ENCODE assay signal across 8 mouse cellular contexts in the genomic region with DNA sequence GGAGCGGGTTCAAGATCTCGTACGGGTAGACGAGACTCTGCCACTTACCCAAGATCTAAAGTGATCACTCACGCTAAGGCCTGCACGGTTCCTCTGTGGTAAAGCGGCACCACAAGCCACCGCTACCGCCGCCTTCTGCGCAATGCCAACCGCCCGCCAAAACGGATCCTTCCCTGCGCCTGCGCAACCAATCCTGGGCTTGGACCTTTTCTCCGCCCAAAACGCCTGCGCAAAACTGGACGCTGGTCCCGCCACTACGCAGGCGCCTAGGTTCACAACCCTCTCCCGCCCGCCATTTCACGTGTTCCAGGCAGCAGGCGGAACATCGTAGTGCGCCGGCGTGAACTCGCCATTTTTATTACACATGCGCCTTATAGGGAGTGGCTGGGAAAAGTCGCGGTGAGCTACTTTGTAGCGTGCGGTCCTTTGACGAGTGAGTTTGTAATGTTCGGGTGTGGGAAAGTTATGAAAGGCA. TPM values are rescaled to one million over a fixed set of nuclear protein-coding genes. Genes with fewer than 3 reads are reported as not detected.
DNase-seq lines count a peak whose midpoint lies in the region; ATAC-seq and TF ChIP-seq lines count a peak whose summit lies in the region.

A gene (minus strand): TSS at position 132 of the 475 bp plus-strand sequence.

- H3K9me3 ChIP-seq in hindbrain, embryonic 10.5 days, result no peaks in the 10 kb centered on the region
- no peaks in the 10 kb centered on the region for H3K9me3 ChIP-seq in lung, postnatal 0 days (ENCODE audit: low read length)

- H3K4me2 ChIP-seq in lung, postnatal 0 days (replicated peaks; ENCODE audit: low read depth, low read length), result peak within 1 kb of the TSS; percentile 56

- DNase-seq in MEL-GATA-1-ER (ENCODE audit: extremely low read depth, low read depth), result peak; percentile 68
- DNase-seq in cerebellum, adult 9-10 months, result peak; percentile 99
- peak; percentile 97 for DNase-seq in hindbrain, embryonic 10.5 days (ENCODE audit: low spot score)
- peak; percentile 99 for DNase-seq in layer of hippocampus, adult 9-11 months
- peak; percentile 100 for DNase-seq in lung, postnatal 0 days (ENCODE audit: low spot score)
- DNase-seq in ovary, postnatal 14 days (ENCODE audit: low spot score), result peak; percentile 93
- DNase-seq in thymus, postnatal 14 days, result peak; percentile 95

- WGBS in hindbrain, embryonic 10.5 days, result under 1% methylated on average over 39 of the region's 39 CpGs
- WGBS in lung, postnatal 0 days, result under 1% methylated on average over 39 of the region's 39 CpGs

- H3K4me3 ChIP-seq in hindbrain, embryonic 10.5 days, result peak within 1 kb of the TSS; percentile 82
- H3K4me3 ChIP-seq in lung, postnatal 0 days (ENCODE audit: low read depth, low read length), result peak within 1 kb of the TSS; percentile 69

- H3K27ac ChIP-seq in hindbrain, embryonic 10.5 days, result peak within 1 kb of the TSS; percentile 98
- H3K27ac ChIP-seq in lung, postnatal 0 days (ENCODE audit: low read length), result peak within 1 kb of the TSS; percentile 94

- H3K9ac ChIP-seq in lung, postnatal 0 days (replicated peaks; ENCODE audit: low read depth), result peak within 1 kb of the TSS; percentile 72

- peaks cover 60% of the 10 kb centered on the region for H3K36me3 ChIP-seq in hindbrain, embryonic 10.5 days
- H3K36me3 ChIP-seq in lung, postnatal 0 days (ENCODE audit: insufficient read depth, low read length), result peaks cover 7% of the 10 kb centered on the region; the same call in 1 of the 2 replicates

- H3K4me1 ChIP-seq in hindbrain, embryonic 10.5 days (replicated peaks), result peaks cover 35% of the 10 kb centered on the region
- no peaks in the 10 kb centered on the region for H3K4me1 ChIP-seq in lung, postnatal 0 days (ENCODE audit: insufficient read depth, low read depth, low read length)

- TF ChIP-seq CTCF in lung, postnatal 0 days (IDR thresholded peaks at IDR 0.05), result peak; percentile 26

- no peak for TF ChIP-seq EP300 in lung, postnatal 0 days (IDR thresholded peaks at IDR 0.05)

- peak; percentile 81 for ATAC-seq in frontal cortex, adult (ENCODE audit: low TSS enrichment)
- ATAC-seq in lung, postnatal 0 days, result peak; percentile 94

- H3K27me3 ChIP-seq in hindbrain, embryonic 10.5 days (ENCODE audit: insufficient read depth, poor library complexity, severe bottlenecking), result no peaks in the 10 kb centered on the region
- H3K27me3 ChIP-seq in lung, postnatal 0 days (replicated peaks; ENCODE audit: insufficient read depth, low read length), result no peaks in the 10 kb centered on the region

RNA-seq across cellular contexts. Expression of the gene that starts here (rescaled TPM):
- 157 and 186 TPM in 2 replicates for polyA plus RNA-seq in hindbrain, embryonic 10.5 days (2016; fragmentation: Nextera tagmentation; extraction: Ambion mirVana)
- polyA plus RNA-seq in lung, postnatal 0 days (2015; fragmentation: Nextera tagmentation; extraction: Ambion mirVana), result 27.8 and 29.4 TPM in 2 replicates

Comparison
In these comparisons a context has a peak if more than half of its experiments do, and no peak if none do; other contexts are left out.
1. Peak in every context shown above with its lines: DNase-seq, ATAC-seq, H3K4me3 ChIP-seq and H3K27ac ChIP-seq.